Mouse (Mus musculus) liver, postnatal 0 days (tissue): ENCODE measurements around the gene Gm28043.

Experiments used
- CTCF ChIP-seq: sonication (generic); IDR thresholded peaks from 2 replicates; pipeline ENCODE4 v1.5.1; 2016; ENCODE audit warnings: antibody characterized with exemption, low read depth
- EP300 ChIP-seq: IDR thresholded peaks from 2 replicates; pipeline ENCODE4 v1.6.1; 2016; ENCODE audit warnings: antibody characterized with exemption, low read depth, mild to moderate bottlenecking

DNA sequence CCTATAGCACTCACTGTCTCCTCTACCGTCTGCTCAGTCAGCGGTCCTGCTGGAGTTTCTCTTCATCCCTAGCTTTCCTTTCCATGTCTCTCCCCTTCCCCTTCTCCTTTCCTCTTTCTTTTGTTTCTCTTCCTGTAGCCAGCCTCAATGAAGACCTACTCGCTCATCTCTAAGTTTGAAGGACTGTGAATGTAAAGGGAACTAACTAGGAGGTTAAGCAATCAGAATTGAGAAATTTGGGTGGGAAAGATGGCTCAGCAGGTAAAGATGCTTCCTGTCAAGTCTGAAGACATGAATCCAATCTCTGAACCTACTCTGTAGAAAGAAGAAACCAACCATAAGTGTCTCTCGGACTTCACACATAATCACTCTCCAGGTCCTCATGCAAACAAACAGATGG is 58.6 kb downstream of the Gm28043 start:
- TF ChIP-seq CTCF (no peak), EP300 (no peak)
